Mouse (Mus musculus): Measurements from ENCODE around the gene Susd5. TPM values are rescaled to one million over a fixed set of nuclear protein-coding genes. Genes with fewer than 3 reads are reported as not detected.

The Susd5 gene
- total RNA-seq (2021), result 1 to 10 TPM; 1.2 to 1.4 TPM

- intact Hi-C loops (cut with DNase I), result no loop called here
- DNase-seq, result no peak
These were observed at the start of gene Susd5 for GRCm38 (mm10) chr9:114057090-114057796. Gene Susd5 (plus strand): TSS chr9:114057140.

GRCm38 (mm10) chr9:114007850-114008350 lies 49.0 kb upstream of the Susd5 start:
- no peak for DNase-seq
- intact Hi-C loops (cut with DNase I), result no loop called here

GRCm38 (mm10) chr9:114009526-114009925 lies 47.4 kb upstream of the Susd5 start:
- intact Hi-C loops (cut with DNase I), result no loop called here
- no peak for DNase-seq

- DNase-seq, result no peak
- intact Hi-C loops (cut with DNase I), result no loop called here
These were observed 45.7 kb upstream of the Susd5 start for GRCm38 (mm10) chr9:114011203-114011602.

GRCm38 (mm10) chr9:114014034-114014433 lies 42.9 kb upstream of the Susd5 start:
- DNase-seq, result no peak
- intact Hi-C loops (cut with DNase I), result no loop called here

- intact Hi-C loops (cut with DNase I), result no loop called here
- DNase-seq, result no peak
These were observed 41.2 kb upstream of the Susd5 start for GRCm38 (mm10) chr9:114015724-114016123.

GRCm38 (mm10) chr9:114016402-114016801 lies 40.5 kb upstream of the Susd5 start:
- no peak for DNase-seq
- intact Hi-C loops (cut with DNase I), result no loop called here

GRCm38 (mm10) chr9:114019012-114019762 lies 37.8 kb upstream of the Susd5 start:
- intact Hi-C loops (cut with DNase I), result no loop called here
- DNase-seq, result no peak

GRCm38 (mm10) chr9:114022141-114022540 lies 34.8 kb upstream of the Susd5 start:
- DNase-seq, result no peak
- intact Hi-C loops (cut with DNase I), result no loop called here

GRCm38 (mm10) chr9:114025182-114025581 lies 31.8 kb upstream of the Susd5 start:
- DNase-seq, result no peak
- intact Hi-C loops (cut with DNase I), result no loop called here

- no peak for DNase-seq
- intact Hi-C loops (cut with DNase I), result no loop called here
These were observed 31.1 kb upstream of the Susd5 start for GRCm38 (mm10) chr9:114025846-114026245.

GRCm38 (mm10) chr9:114026261-114026934 lies 30.5 kb upstream of the Susd5 start:
- intact Hi-C loops (cut with DNase I), result no loop called here
- DNase-seq, result peak; percentile 18 to 20

GRCm38 (mm10) chr9:114040945-114041344 lies 16.0 kb upstream of the Susd5 start:
- DNase-seq, result no peak
- intact Hi-C loops (cut with DNase I), result no loop called here

GRCm38 (mm10) chr9:114042490-114042889 lies 14.4 kb upstream of the Susd5 start:
- intact Hi-C loops (cut with DNase I), result no loop called here
- DNase-seq, result no peak

- no peak for DNase-seq
- intact Hi-C loops (cut with DNase I), result no loop called here
These were observed 12.5 kb upstream of the Susd5 start for GRCm38 (mm10) chr9:114044446-114044845.

GRCm38 (mm10) chr9:114046028-114046427 lies 10.9 kb upstream of the Susd5 start, which contains the start of gene Fbxl2:
Gene Fbxl2 (minus strand): TSS chr9:114046191.
- intact Hi-C loops (cut with DNase I), result no loop called here
- DNase-seq, result no peak

GRCm38 (mm10) chr9:114046676-114047075 lies 10.3 kb upstream of the Susd5 start:
- DNase-seq, result no peak
- intact Hi-C loops (cut with DNase I), result no loop called here

GRCm38 (mm10) chr9:114050106-114050505 lies 6.8 kb upstream of the Susd5 start:
- no peak for DNase-seq
- intact Hi-C loops (cut with DNase I), result no loop called here

GRCm38 (mm10) chr9:114050778-114051177 lies 6.2 kb upstream of the Susd5 start:
- intact Hi-C loops (cut with DNase I), result no loop called here
- no peak for DNase-seq

- intact Hi-C loops (cut with DNase I), result no loop called here
- no peak for DNase-seq
These were observed 4.9 kb upstream of the Susd5 start for GRCm38 (mm10) chr9:114052031-114052430.

GRCm38 (mm10) chr9:114052866-114053265 lies 4.1 kb upstream of the Susd5 start:
- intact Hi-C loops (cut with DNase I), result no loop called here
- no peak for DNase-seq

All from heart, postnatal 36 days (tissue).